Comparison of ENCODE assay signal across 8 mouse cellular contexts in genomic region chr6:134470857-134471256, GRCm38 (mm10).
DNase-seq lines count a peak whose midpoint lies in the region; ATAC-seq and TF ChIP-seq lines count a peak whose summit lies in the region.

No protein-coding gene starts in this region.

- no peak for DNase-seq in forebrain, embryonic 10.5 days (ENCODE audit: extremely low spot score, low spot score)
- peak; percentile 48 for DNase-seq in 3T3-L1 (ENCODE audit: low read depth, low spot score)
- DNase-seq in brain, embryonic 14.5 days (ENCODE audit: low read depth) = peak; percentile 83
- peak; percentile 68 to 81 for DNase-seq in heart, postnatal 36 days
- peak; percentile 31 for DNase-seq in liver, adult 2 months (ENCODE audit: extremely low read depth, low read depth, low spot score)
- peak; percentile 65 for DNase-seq in right cerebral cortex, postnatal 14 days
- no peak for DNase-seq in adipocyte (ENCODE audit: low spot score)

- ATAC-seq in forebrain, embryonic 13.5 days = peak; percentile 68

- peaks cover 50% of the 10 kb centered on the region for H3K36me3 ChIP-seq in forebrain, embryonic 13.5 days (ENCODE audit: poor library complexity, severe bottlenecking)
- H3K36me3 ChIP-seq in forebrain, embryonic 10.5 days (replicated peaks) = peaks cover 83% of the 10 kb centered on the region
- H3K36me3 ChIP-seq in liver, adult 2 months (ENCODE audit: control insufficient read depth, insufficient read depth, low read length) = peaks cover 29% of the 10 kb centered on the region

- no peak for TF ChIP-seq POLR2A in brain, embryonic 14.5 days (IDR thresholded peaks at IDR 0.05; ENCODE audit: borderline replicate concordance, extremely low read depth, insufficient read depth, insufficient read length, poor library complexity, severe bottlenecking)
- no peak for TF ChIP-seq POLR2A in liver, adult 2 months (IDR thresholded peaks at IDR 0.05; ENCODE audit: extremely low read depth, insufficient read depth, low read length)

- H3K4me2 ChIP-seq in forebrain, embryonic 13.5 days = no peak overlapping the region

- no peaks in the 10 kb centered on the region for H3K27me3 ChIP-seq in forebrain, embryonic 13.5 days
- no peaks in the 10 kb centered on the region for H3K27me3 ChIP-seq in forebrain, embryonic 10.5 days (ENCODE audit: poor library complexity, severe bottlenecking)
- no peaks in the 10 kb centered on the region for H3K27me3 ChIP-seq in liver, adult 2 months (ENCODE audit: control insufficient read depth, insufficient read depth, low read length)

- intact Hi-C loops in heart, postnatal 36 days (cut with DNase I) = loop anchor here (2.0 to 5.0 kb wide), 3 partner anchors 96 to 144 kb away; partner anchors contain the start of gene Lrp6

- peaks cover 7% of the 10 kb centered on the region; the same call in 1 of the 2 replicates for H3K79me2 ChIP-seq in liver, adult 2 months (ENCODE audit: control insufficient read depth, insufficient read depth, low read length)

- H3K27ac ChIP-seq in forebrain, embryonic 13.5 days = no peak overlapping the region
- no peak overlapping the region for H3K27ac ChIP-seq in forebrain, embryonic 10.5 days
- H3K27ac ChIP-seq in liver, adult 2 months (replicated peaks; ENCODE audit: insufficient read depth, low read depth, low read length) = no peak overlapping the region

- peaks cover 6% of the 10 kb centered on the region; the same call in 1 of the 2 replicates for H3K4me1 ChIP-seq in forebrain, embryonic 13.5 days
- no peaks in the 10 kb centered on the region for H3K4me1 ChIP-seq in forebrain, embryonic 10.5 days
- no peaks in the 10 kb centered on the region for H3K4me1 ChIP-seq in liver, adult 2 months (ENCODE audit: control insufficient read depth, insufficient read depth, low read length)

- no peak overlapping the region for H3K4me3 ChIP-seq in forebrain, embryonic 13.5 days
- no peak overlapping the region for H3K4me3 ChIP-seq in forebrain, embryonic 10.5 days
- H3K4me3 ChIP-seq in liver, adult 2 months (ENCODE audit: insufficient read depth, low read depth, low read length) = no peak overlapping the region

- no peak overlapping the region for H3K9ac ChIP-seq in forebrain, embryonic 13.5 days
- no peak overlapping the region for H3K9ac ChIP-seq in liver, adult 2 months (ENCODE audit: low read depth, low read length)

- H3K9me3 ChIP-seq in forebrain, embryonic 13.5 days (replicated peaks) = no peaks in the 10 kb centered on the region
- no peaks in the 10 kb centered on the region for H3K9me3 ChIP-seq in forebrain, embryonic 10.5 days

- TF ChIP-seq CTCF in brain, embryonic 14.5 days (IDR thresholded peaks at IDR 0.05; ENCODE audit: borderline replicate concordance, extremely low read depth, insufficient read depth, insufficient read length) = no peak
- no peak for TF ChIP-seq CTCF in liver, adult 2 months (IDR thresholded peaks at IDR 0.05; ENCODE audit: low read depth, low read length)

- 78% methylated on average over 14 of the region's 14 CpGs for WGBS in forebrain, embryonic 13.5 days
- 94% methylated on average over 14 of the region's 14 CpGs for WGBS in forebrain, embryonic 10.5 days
- WGBS in liver, adult 2 months = 58% methylated on average over 14 of the region's 14 CpGs

Comparison
In these comparisons a context has a peak if more than half of its experiments do, and no peak if none do; other contexts are left out.
1. DNase-seq: peak in 3T3-L1 (single experiment), brain, embryonic 14.5 days (single experiment), heart, postnatal 36 days (2 of 2), liver, adult 2 months (single experiment) and right cerebral cortex, postnatal 14 days (single experiment); none in forebrain, embryonic 10.5 days (single experiment) and adipocyte (single experiment).